Mouse (Mus musculus) liver, adult 2 months (tissue): Measurements from ENCODE around the gene Relb. TPM values are rescaled to one million over a fixed set of nuclear protein-coding genes. Genes with fewer than 3 reads are reported as not detected.

Experiments used
- DNase-seq: peaks from one replicate; pipeline ENCODE4 v3.0.0-alpha.2; 2011; ENCODE audit warnings: low read depth, low spot score; ENCODE audit errors: extremely low read depth
- H3K27ac ChIP-seq: fragments of 200-500 bp; replicated peaks from 2 replicates; pipeline ENCODE4 v1.5.1; 2012; ENCODE audit warnings: low read depth, mild to moderate bottlenecking, control low read depth, inconsistent platforms, low read length; ENCODE audit not compliant: insufficient read depth
- H3K27me3 ChIP-seq: fragments of 200-500 bp; 2 replicates; pipeline ENCODE4 v1.6.1; 2012; ENCODE audit warnings: mild to moderate bottlenecking, moderate library complexity, low read length, inconsistent platforms; ENCODE audit not compliant: control insufficient read depth, insufficient read depth
- H3K36me3 ChIP-seq: fragments of 200-500 bp; 2 replicates; pipeline ENCODE4 v1.6.1; 2012; ENCODE audit warnings: low read length, inconsistent platforms; ENCODE audit not compliant: control insufficient read depth, insufficient read depth
- H3K4me1 ChIP-seq: fragments of 200-500 bp; 2 replicates; pipeline ENCODE4 v1.6.1; 2011; ENCODE audit warnings: low read length; ENCODE audit not compliant: control insufficient read depth, insufficient read depth
- H3K4me3 ChIP-seq: fragments of 200-500 bp; 2 replicates; pipeline ENCODE4 v1.5.1; 2011; ENCODE audit warnings: low read depth, mild to moderate bottlenecking, control low read depth, low read length, moderate library complexity; ENCODE audit not compliant: insufficient read depth
- H3K79me2 ChIP-seq: fragments of 200-500 bp; 2 replicates; pipeline ENCODE4 v1.6.1; 2012; ENCODE audit warnings: inconsistent platforms, mild to moderate bottlenecking, low read length, moderate library complexity; ENCODE audit not compliant: control insufficient read depth, insufficient read depth
- H3K9ac ChIP-seq: fragments of 200-500 bp; 2 replicates; pipeline ENCODE4 v1.6.1; 2012; ENCODE audit warnings: low read depth, mild to moderate bottlenecking, control low read depth, inconsistent platforms, low read length
- CTCF ChIP-seq: fragments of 200-500 bp; IDR thresholded peaks from 2 replicates; pipeline ENCODE4 v1.5.1; 2011; ENCODE audit warnings: low read depth, low read length, control low read depth
- POLR2A ChIP-seq: fragments of 200-500 bp; IDR thresholded peaks from 2 replicates; pipeline ENCODE4 v1.6.1; 2011; ENCODE audit warnings: low read length, control low read depth; ENCODE audit not compliant: insufficient read depth; ENCODE audit errors: extremely low read depth
- WGBS: fragments of 180-500 bp; shearing (Covaris S2); methylation state at CpG from one replicate; pipeline ENCODE4 v1.1.7; 2018; 5-methylcytosine and 5-hydroxymethylcytosine counted together
- polyA plus RNA-seq: library from polyadenylated mRNA; depleted of rRNA; stranded (reverse); fragments of >200 nt; gene quantifications from 2 replicates; pipeline ENCODE4 v1.2.3, GENCODE M21; 2012
- total RNA-seq: library from RNA; depleted of rRNA; stranded (reverse); fragments of >200 nt; gene quantifications from 2 replicates; pipeline ENCODE4 v1.2.3, GENCODE M21; 2014

Relb gene
- total and polyA plus RNA-seq, 2 experiments = 1.3 to 3.3 TPM

GRCm38 (mm10) chr7:19634591-19634990, 5.4 kb upstream of the Relb start:
- Histone ChIP-seq H3K36me3 (peaks cover 5% of the 10 kb centered on the region), H3K9ac (no peak overlapping the region), H3K4me1 (no peaks in the 10 kb centered on the region), H3K27ac (no peak overlapping the region), H3K4me3 (no peak overlapping the region), H3K27me3 (no peaks in the 10 kb centered on the region), H3K79me2 (no peaks in the 10 kb centered on the region)
- 84% methylated on average over 2 of the region's 2 CpGs for WGBS
- DNase-seq = no peak
- TF ChIP-seq POLR2A (no peak), CTCF (no peak)

DNA sequence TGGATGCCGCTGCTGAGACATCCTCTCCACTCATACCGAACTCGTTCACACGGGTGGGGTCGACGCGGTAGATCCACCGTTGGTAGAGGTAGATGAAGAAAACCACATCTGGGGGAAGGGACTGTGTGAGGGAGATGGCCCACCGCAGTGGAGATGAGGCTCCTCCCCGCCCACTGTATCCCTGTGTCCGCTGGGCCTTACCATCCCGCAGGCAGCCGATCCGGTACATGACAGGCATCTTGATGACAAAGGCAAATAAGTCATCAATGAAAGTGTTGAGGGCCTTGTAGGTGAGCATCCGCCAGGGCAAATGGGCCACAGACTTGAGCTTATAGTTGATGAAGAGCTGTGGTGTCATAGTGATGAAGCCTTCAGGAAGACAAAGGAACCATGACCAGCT, 4.6 kb upstream of the Relb start:
- Histone ChIP-seq H3K4me1 (no peaks in the 10 kb centered on the region), H3K4me3 (no peak overlapping the region), H3K36me3 (peaks cover 5% of the 10 kb centered on the region), H3K9ac (no peak overlapping the region), H3K27ac (no peak overlapping the region), H3K79me2 (no peaks in the 10 kb centered on the region), H3K27me3 (no peaks in the 10 kb centered on the region)
- DNase-seq = no peak
- 95% methylated on average over 15 of the region's 15 CpGs for WGBS
- TF ChIP-seq CTCF (no peak), POLR2A (no peak)

DNA sequence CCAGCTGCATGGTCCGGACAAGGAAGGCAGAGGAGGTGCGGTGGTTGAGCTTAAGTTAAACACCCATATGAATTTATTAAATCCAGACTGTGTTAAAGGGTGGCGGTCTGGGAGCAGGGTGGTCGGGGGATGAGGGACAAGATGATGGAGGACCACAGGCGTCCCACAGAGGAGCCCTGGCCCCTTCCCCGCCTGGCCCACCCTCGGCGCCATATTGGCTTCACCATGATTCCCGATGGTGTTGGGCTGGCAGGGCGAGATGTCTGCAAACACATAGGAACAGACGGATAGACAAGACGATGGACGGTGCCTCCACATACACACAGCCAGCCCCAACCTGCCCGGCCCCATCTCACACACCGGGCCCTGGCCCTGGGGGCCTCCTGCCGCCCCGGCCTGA, 4.0 kb upstream of the Relb start:
- TF ChIP-seq CTCF = no peak
- no peak for TF ChIP-seq POLR2A
- H3K79me2 ChIP-seq = no peaks in the 10 kb centered on the region
- H3K9ac ChIP-seq = no peak overlapping the region
- H3K4me3 ChIP-seq = no peak overlapping the region
- H3K27ac ChIP-seq = no peak overlapping the region
- no peaks in the 10 kb centered on the region for H3K4me1 ChIP-seq
- WGBS = 96% methylated on average over 17 of the region's 17 CpGs
- DNase-seq = no peak
- no peaks in the 10 kb centered on the region for H3K27me3 ChIP-seq
- H3K36me3 ChIP-seq = peaks cover 5% of the 10 kb centered on the region

DNA sequence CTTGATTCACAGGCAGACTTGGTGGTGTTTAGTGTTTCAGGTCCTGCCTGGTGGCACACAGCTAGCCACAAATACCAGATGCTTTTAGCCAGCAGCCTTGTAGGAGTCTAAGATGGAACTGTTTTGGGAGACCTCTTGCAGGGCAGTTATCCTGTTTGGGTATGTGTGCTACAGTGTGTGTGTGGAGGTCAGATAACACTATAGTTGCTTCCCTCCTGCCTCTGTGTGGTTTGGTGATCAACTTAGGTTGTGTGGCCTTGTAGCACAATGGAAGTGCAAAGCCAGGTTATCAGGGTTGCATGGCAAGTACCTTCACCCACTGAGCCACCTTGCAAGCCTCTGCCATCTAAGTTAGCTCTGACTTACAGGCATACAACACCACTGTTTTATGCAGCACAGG, 3.5 kb upstream of the Relb start:
- DNase-seq = no peak

DNA sequence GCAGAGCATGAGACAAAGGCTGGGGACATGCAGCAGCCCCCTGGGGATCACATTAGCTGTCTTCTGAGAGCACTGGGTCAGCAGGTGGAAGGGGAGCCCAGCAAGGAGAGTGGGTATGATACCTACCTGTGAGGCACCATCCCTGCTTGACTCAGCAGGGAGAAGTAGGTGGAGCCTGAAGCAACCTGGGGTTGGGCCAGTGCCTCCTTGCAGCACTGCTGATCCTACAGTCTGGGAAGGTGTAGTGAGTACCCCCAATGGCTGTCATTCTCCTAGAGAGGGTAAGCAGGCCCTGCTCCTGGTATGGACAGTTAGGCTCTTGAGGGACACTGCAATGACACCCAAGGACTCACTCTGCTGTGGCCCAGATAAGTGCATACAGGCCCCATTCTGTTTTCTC, 3.0 kb upstream of the Relb start:
- Histone ChIP-seq H3K4me1 (no peaks in the 10 kb centered on the region), H3K79me2 (no peaks in the 10 kb centered on the region), H3K27me3 (no peaks in the 10 kb centered on the region), H3K9ac (no peak overlapping the region), H3K27ac (no peak overlapping the region), H3K4me3 (no peak overlapping the region), H3K36me3 (peaks cover 5% of the 10 kb centered on the region)
- DNase-seq = no peak
- TF ChIP-seq CTCF = no peak
- no peak for TF ChIP-seq POLR2A

More for the DNA sequence above, 3.5 kb upstream of the Relb start:
- Histone ChIP-seq H3K79me2 (no peaks in the 10 kb centered on the region), H3K27me3 (no peaks in the 10 kb centered on the region), H3K9ac (no peak overlapping the region), H3K27ac (no peak overlapping the region), H3K4me1 (no peaks in the 10 kb centered on the region), H3K36me3 (peaks cover 5% of the 10 kb centered on the region), H3K4me3 (no peak overlapping the region)
- no peak for TF ChIP-seq CTCF
- TF ChIP-seq POLR2A = no peak

- Histone ChIP-seq H3K27ac (peak overlapping the region; percentile 46), H3K4me1 (no peaks in the 10 kb centered on the region), H3K9ac (peak overlapping the region; percentile 82), H3K27me3 (no peaks in the 10 kb centered on the region), H3K36me3 (no peaks in the 10 kb centered on the region), H3K4me3 (peak overlapping the region; percentile 68), H3K79me2 (no peaks in the 10 kb centered on the region)
- WGBS = 2% methylated on average over 57 of the region's 57 CpGs
- DNase-seq = peak; percentile 87
- TF ChIP-seq CTCF (no peak), POLR2A (no peak)
Observed at GRCm38 (mm10) chr7:19628536-19629360, 490 bp downstream of the Relb start.
